Mouse (Mus musculus) brain, adult 2 months (tissue): Measurements from ENCODE around the gene Smim26.
"Not testable (repeated sequence)": the region's sequence is repeated elsewhere in the genome, so short reads cannot be mapped to it uniquely, and the experiment has no call there.

Source experiments
- DNase-seq: peaks from one replicate; pipeline ENCODE4 v3.0.0; 2011; ENCODE audit warnings: low read depth, low spot score

The Smim26 gene

DNA sequence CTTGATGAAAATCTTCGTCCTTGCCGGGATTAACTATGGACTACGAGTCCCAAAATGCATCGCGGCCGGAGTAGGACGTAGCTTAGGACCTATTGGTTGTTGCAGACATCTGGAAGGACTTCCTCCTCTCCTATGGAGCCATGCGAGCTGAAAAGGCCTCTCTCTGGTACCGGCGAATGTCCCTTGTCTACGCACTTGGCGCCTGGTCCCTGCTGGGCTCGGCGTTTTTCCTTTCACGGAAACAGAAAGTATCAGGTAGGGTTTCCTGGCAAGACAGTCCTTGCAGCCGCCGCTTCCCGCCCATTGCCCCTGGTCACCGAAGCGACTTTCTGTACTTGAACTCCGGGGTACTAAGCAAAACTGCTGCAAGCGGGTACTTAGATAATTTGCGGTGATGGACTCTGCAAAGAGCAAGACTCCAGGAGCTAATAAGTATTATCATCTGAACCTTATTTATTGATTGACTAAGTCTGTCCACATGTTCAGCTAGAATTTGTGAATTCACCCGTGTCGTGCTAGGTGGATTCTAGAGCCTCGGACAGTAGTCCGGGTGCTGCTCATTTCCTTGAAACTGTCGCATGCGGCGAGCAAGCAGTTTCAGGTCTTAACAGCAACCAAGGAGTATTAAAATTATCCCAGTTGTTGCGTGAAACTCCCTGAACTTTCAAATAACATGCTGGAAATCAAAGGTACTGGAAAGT, at the start of gene Smim26:
Gene Smim26 (plus strand): TSS at position 104 of the 701 bp plus-strand sequence.
- peak; percentile 96 for DNase-seq

GRCm38 (mm10) chr2:144544630-144545029, 49.2 kb upstream of the Smim26 start:
- DNase-seq, result no peak

GRCm38 (mm10) chr2:144545061-144545460, 48.8 kb upstream of the Smim26 start:
- no peak for DNase-seq

GRCm38 (mm10) chr2:144545481-144545880, 48.4 kb upstream of the Smim26 start:
- DNase-seq, result no peak

GRCm38 (mm10) chr2:144547559-144547958, 46.3 kb upstream of the Smim26 start:
- no peak for DNase-seq

DNA sequence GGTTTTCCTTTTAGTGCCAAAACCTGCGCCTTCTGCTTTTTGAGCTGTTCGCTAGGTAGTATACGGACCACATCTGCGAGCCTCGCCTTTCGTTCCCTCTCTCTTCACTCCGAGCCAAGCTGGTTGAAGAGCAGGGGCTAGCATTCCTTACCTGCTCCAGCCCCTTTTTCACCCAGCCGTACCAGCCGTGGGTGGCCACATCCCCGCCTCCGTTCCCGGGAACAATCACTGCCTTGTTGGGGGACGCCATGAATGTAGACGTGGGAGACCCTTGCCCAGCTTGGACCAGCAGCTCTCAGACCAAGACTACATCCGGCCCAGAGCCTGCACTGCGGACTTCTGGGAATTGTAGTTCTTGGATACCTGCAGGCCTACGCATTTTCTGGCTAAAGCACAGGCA, 43.3 kb upstream of the Smim26 start, which contains the start of gene Rbbp9:
Gene Rbbp9 (minus strand): TSS at position 341 of the 400 bp plus-strand sequence.
- peak; percentile 92 for DNase-seq

DNA sequence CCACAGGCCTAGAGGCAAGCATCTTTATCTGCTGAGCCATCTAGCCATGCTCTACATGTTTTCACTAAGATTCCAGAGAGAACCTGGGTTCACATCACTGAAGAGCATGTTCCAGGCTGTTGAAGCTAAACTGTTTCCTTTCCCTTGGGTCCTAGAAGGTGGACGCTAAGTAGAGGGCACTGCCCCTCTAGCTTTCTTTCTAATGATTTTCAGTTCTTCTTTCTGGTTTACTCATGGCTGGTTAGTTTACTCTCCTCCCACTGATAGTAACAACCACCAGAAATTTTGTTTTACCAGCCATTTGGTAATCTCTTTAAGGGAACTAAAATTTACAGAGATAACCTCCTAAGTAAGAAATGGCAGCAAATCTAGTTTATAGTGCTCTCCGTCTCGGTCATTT, 39.9 kb upstream of the Smim26 start:
- DNase-seq, result no peak

GRCm38 (mm10) chr2:144555286-144555819, 38.5 kb upstream of the Smim26 start:
- DNase-seq, result no peak

DNA sequence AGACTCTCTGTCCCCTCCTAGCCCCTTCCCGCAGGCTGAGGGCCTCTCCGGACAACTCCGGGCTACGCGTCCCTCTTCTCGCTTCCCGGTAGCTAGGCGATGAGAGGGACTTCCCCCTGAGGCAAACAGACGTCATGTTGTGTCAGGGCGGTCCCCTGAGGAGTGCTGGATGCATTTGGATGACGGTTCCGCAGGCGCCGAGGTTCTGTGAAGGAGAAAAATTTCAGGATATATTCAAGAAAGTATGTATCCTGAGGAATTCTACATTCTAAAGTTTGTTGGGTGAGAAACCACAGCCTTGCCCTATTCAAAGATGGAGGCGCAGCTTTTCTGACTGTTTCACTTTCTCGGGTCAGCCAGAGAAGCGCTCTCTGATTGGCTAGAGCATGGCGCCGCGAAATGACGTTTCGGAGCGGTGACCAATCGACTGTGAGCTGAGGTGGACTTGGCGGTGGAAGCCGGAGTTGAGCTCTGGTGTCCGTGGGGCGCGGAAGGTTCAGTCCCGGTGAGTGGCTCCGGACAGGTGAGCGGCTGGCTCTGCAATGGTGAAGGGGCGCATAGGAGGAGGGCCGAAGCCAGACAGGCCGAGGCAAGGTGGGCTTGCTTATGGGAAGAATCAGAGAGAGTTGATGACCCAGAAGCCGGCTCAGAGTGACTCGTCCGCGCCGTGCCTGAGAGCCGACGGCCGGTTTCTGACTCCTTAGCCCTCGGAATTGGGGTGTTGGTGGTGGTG, 37.9 kb upstream of the Smim26 start, which contains the start of gene Sec23b:
Gene Sec23b (plus strand): TSS at position 410 of the 733 bp plus-strand sequence.
- peak; percentile 99 for DNase-seq

DNA sequence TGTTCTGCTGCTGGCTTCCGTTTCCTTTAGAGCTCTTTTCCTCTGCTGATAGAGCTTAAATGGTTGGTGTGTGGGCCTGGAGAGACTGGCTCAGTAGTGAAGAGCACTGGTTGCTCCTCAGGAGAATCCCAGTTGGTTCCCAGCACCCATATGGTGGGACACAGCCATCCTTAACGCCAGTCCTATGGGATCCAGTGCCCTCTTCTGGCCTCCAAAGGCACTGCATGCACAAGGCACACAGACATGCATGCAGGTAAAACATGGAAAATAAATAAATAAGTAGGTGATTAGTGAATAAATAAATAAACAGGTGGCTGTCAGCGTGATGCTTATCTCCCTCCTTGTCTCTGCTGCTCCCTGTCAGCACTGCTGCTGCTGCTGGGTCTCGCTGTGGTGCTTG, 5.1 kb upstream of the Smim26 start:
- no peak for DNase-seq

DNA sequence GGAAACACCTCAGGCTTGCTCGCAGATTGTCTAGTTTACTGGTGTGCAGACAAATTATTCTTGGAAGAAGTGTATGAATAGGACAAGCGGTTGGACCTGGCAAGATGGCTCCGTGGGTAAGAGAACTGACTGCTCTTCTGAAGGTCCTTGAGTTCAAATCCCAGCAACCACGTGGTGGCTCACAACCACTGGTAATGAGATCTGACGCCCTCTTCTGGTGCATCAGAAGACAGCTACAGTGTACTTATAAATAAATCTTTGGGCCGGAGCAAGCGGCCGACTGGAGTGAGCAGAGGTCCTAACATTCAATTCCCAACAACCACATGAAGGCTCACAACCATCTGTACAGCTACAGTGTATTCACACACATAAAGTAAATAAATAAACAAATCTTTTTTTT, 818 bp upstream of the Smim26 start:
- DNase-seq, result not testable (repeated sequence)

DNA sequence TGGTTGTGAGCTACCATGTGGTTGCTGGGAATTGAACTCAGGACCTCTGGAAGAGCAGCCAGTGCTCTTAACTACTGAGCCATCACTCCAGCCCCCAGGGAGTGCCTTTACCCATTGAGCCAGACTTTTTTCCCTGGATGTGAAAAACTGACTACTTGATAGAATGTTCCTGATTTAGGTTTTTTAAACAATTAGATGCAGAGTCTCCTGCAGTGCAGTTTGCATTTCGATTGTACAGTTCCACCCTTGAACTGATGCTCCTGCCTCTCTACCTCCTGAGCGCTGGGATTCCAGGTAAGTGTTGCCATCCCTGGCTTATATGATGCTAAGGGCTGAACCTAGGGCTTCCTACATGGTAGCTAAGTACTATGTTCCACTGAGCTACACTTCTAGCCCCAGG, 4.2 kb downstream of the Smim26 start:
- DNase-seq, result no peak

DNA sequence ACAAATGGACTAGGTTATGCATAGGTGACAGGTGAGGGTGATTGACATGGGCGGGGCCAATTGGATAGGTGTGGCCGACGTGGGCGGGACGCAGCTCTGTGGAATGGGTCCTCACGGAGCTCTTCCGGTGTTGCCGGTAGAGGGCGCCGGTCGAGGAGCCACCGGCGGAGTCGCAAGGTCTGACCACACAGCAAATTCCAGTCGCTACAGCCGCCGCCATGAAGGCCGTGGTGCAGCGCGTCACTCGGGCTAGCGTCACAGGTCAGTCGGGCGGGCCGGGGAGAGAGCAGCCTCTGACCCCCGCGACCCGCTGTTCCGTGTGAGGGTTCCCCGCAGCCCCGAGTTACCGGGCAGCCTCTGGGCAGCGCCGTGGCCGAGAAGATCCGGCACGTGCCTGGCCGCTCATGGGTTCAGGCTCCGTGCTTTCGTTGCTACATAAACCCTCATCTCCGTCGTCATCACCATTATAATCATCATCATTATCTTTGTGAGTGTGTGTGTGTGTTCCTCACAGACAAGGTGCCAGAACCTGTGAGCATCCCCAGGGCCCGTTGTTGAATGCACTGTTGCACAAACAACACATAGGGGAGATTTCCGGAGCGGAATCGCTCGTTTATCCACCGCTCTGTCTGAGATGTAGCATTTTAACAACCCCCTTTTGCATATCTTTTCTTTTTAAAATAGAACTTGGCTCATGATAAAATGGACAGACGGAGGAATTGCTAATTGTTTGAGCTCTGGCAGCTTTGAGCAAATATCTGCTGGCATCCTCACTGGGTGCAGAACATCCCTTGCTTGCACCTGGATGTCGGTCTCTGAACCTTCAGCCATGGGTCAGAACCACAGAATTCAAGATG, 6.2 kb downstream of the Smim26 start, which contains the start of gene Dtd1:
Gene Dtd1 (plus strand): TSS at position 67 of the 857 bp plus-strand sequence.
- peak; percentile 97 for DNase-seq

DNA sequence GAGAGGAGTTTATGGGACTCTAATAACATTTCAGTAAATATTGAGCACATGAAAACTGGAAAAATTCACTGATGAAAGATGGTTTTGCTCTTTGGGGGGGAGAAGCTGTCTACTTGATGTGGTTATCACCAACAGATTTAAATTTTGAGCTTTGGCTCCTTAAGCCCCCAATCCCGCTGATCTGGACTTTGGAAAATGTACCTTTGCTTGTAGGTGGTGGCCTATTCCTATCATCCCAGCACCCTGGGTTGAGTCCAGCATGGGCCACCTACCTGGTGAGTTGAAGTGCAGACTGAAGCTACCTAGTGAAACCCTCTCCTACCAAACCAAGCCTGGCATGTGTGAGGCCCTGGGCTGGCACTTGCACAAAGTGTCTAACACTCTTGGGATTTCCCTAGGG, 7.7 kb downstream of the Smim26 start:
- DNase-seq, result no peak

GRCm38 (mm10) chr2:144613956-144614355, 20.1 kb downstream of the Smim26 start:
- DNase-seq, result no peak

GRCm38 (mm10) chr2:144617074-144617874, 23.4 kb downstream of the Smim26 start:
- no peak for DNase-seq

GRCm38 (mm10) chr2:144621491-144621890, 27.6 kb downstream of the Smim26 start:
- peak; percentile 59 for DNase-seq

DNA sequence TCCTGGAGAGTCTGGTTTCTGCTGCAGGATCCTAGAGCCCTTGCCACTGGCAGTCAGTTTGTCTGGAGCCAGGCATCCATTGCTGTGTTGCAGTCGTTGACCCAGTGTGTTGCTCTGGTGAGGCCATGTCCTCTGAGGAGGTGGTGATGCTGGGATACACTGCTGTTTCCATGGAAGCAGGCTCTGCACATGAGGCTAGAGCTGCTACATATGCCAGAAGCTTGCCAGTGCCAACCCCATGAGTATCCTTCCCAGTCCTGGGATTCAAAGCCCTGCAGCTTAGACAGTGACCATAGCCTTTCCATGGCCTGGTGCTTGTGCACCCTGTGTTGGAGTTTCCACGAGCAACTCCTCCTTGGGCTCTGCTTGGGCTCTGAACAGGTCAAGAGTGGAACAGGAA, 39.7 kb downstream of the Smim26 start:
- DNase-seq, result no peak

DNA sequence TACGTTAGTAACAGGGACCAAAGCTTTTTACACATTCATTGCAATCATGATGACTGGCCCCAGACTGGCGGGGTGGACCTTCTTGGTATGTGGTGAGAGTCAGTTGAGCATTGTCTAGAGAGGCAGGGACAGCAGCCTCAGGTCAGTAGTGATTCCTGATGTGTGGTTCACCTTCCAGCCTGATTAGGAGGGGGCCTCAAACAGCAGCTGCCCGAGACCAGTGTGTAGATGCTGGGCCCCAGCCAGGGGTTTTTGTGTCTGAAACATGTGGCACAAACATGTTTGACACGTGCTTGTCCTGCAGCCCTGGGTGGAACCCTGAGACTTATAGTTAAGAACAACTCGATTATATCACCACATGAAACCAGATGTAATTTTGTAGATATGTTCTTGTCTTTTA, 40.4 kb downstream of the Smim26 start:
- no peak for DNase-seq

DNA sequence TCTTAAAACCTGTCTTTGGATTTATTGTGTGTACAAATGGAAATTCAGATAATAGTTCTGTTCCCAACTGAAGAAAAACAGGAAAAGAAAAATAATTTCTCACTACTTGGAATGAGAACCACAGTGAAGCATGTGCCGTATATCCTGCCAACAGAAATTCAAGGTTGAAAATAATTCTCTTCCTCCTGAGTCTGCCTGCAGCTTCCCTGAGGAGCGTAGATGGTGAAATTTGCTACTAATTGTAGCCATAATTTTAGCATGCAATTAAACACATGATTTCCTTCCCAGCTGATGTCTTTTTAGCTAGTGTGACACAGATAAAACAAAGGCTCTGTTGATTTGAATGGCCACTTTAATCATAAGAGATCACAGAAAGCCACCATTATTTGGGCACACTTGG, 40.9 kb downstream of the Smim26 start:
- DNase-seq, result peak; percentile 36
